Mouse (Mus musculus): ENCODE measurements around the gene Camk2d.

Camk2d gene

GRCm38 (mm10) chr3:126690627-126691505 is 94.8 kb downstream of the Camk2d start:
- DNase-seq (ENCODE audit: low spot score) = no peak

GRCm38 (mm10) chr3:126691565-126691964 is 95.5 kb downstream of the Camk2d start:
- DNase-seq (ENCODE audit: low spot score) = no peak

- DNase-seq (ENCODE audit: low spot score) = no peak
Measured at GRCm38 (mm10) chr3:126692797-126693196, 96.7 kb downstream of the Camk2d start.

DNA sequence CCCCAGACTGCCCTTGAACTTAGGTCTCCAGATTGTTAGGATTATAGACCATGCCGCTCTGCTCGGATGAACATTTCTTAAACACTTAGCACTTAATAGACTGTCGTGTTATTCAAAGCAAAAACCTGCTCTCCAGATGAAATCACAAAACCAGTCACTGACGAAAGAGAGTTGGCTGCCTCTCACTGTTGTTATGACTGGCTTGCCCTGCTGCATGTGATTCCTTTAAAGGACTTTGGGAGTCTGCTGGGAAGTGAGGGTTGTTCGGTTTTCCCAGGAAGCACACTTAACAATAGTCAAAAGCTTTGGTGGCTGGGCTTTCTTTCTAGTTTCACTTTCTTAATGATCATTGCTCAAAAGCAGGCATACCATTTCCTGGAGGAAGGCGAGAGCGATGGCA is 97.2 kb downstream of the Camk2d start:
- no peak for DNase-seq (ENCODE audit: low spot score)

- peak; percentile 42 for DNase-seq (ENCODE audit: low spot score)
Measured at GRCm38 (mm10) chr3:126695456-126696293, 99.6 kb downstream of the Camk2d start.

DNA sequence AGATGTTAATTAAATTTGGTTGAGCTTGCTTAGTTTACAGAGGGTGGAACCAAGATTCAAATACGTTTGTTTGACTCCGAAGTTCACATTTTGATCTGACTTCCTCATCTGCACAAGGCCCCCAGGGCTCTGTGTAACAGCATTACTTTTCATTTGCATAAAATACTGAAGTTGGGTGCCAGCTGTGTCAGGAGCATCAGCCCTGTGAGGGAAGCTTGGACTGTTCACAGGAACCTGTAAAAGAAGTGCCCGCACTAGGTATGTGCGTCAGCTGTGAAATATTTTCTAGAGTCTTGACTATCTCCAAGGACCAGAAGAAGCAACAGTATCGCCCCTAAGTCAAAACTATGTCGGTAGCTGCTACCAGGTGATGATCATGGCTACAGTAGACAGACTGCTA is 100.5 kb downstream of the Camk2d start:
- DNase-seq (ENCODE audit: low spot score) = no peak

DNA sequence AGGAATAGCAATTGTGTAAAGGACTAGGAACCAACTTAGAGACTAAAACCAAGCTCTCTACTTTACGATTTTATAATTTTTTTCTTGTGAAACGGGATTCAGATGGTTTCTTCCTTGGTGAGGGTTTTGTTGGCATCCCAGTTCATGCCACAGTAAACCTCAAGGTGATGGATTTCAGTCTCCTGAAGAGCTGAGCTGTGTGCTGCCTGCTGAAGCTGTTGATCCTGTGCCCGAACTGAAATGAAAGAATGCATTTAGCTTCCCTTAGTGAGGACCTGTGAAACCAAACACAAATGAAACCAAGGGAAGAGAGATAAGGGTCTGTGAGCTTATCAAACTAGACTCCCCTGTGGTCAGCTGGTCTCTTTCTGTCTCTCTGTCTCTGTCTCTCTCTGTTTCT is 103.6 kb downstream of the Camk2d start:
- no peak for DNase-seq (ENCODE audit: low spot score)

GRCm38 (mm10) chr3:126701067-126701466 is 105.0 kb downstream of the Camk2d start:
- no peak for DNase-seq (ENCODE audit: low spot score)

DNA sequence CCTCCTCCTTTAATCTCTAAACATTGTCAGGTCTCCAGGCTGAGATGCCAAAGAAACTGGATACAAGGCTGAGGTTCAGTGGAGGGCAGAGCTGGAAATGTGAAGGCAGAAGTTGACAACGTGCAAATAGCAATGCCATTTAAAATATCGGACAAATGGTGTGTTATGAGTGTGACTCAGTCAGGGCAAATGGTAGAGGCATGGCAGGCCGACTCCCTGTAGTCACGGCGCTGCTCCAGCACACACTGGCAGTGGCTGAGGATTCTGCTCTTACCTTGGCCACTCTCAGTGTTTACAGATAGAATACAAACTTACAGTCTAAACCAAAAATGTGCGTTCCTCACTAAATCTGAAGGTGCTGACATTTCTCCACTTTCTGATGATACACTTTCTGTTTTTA is 105.5 kb downstream of the Camk2d start:
- DNase-seq (ENCODE audit: low spot score) = no peak

- DNase-seq (ENCODE audit: low spot score) = no peak
Measured at GRCm38 (mm10) chr3:126705490-126705889, 109.4 kb downstream of the Camk2d start.

DNA sequence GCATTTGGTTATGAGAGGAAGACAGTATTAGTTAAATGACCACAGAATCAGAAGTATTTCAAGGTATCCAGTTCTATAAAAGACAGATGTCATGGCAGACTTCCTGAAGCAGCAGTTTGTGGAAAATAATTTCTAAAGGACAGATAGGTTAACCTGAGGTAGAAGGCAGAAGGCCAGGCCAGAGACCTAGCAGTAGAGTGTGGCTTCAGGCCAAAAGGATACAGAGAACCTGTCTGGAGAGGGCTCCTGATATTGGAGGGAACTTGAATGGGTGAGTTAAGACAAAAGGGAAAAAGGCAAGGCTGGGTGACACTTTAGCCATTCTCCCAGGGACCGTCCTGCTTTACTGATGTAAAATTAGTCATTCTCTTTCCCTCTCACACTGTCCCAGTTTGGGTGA is 118.2 kb downstream of the Camk2d start:
- no peak for DNase-seq (ENCODE audit: low spot score)

GRCm38 (mm10) chr3:126723021-126723449 is 126.9 kb downstream of the Camk2d start:
- DNase-seq (ENCODE audit: low spot score) = no peak

GRCm38 (mm10) chr3:126723458-126723857 is 127.4 kb downstream of the Camk2d start:
- DNase-seq (ENCODE audit: low spot score) = no peak

DNA sequence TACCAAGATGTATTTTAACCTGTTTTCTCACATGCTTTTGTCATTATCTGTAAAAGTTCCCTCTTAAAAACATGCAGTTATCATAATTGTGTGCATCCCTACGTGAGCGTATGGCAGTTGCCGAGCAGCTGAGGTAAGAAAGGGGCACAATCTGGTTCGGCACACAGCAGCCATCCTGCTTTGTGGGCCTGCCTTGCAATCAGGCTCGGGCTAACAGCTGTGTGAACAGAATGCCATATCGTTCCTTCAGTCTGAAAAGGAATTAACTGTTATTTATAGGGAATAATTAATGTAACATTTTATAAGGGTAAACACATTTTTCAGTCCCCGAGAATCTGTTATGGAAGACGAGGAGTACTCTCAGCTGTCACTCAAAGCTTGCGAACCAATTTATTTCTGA is 129.5 kb downstream of the Camk2d start:
- no peak for DNase-seq (ENCODE audit: low spot score)

GRCm38 (mm10) chr3:126727387-126727786 is 131.3 kb downstream of the Camk2d start:
- no peak for DNase-seq (ENCODE audit: low spot score)

DNA sequence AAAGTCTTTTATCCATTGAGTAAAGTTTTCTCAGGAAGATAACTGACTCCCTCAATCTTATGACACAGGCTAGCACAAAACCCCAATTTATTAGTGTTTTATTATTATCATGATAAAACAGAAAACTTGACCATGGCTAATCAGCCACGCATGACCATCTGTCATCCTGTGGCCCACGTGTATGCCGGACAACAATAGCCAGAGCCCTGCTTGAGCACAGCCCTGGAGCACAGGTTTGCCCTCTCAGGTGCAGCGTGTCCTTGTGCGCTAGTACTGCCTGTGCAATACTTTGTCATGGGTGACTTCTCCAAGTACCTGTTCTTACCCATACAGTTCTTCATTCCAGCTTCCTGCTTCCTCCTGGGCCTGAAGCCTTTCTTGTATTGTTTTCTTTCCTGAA is 134.3 kb downstream of the Camk2d start:
- DNase-seq (ENCODE audit: low spot score) = no peak

- no peak for DNase-seq (ENCODE audit: low spot score)
Measured at GRCm38 (mm10) chr3:126732323-126732722, 136.2 kb downstream of the Camk2d start.

GRCm38 (mm10) chr3:126734533-126734932 is 138.4 kb downstream of the Camk2d start:
- no peak for DNase-seq (ENCODE audit: low spot score)

- DNase-seq (ENCODE audit: low spot score) = no peak
Measured at GRCm38 (mm10) chr3:126735211-126735610, 139.1 kb downstream of the Camk2d start.

DNA sequence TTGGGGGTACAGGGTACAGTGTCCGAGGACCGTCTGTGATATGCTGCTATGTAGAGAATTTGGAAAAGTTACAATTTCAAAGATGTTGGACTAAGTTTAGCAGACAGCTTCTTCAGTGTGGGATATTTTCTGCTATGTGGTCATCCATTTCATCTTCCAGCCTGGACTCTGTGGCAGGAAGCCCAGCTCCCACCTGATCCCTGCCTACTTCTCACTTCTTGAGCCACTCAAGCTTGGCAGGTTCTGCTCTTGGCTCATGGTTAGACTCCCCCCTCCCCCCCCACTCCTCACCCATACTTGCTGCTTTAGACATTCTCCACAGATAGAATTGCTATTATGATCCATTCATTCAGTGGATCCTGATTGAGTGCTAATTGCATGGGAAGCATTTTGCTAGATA is 141.0 kb downstream of the Camk2d start:
- no peak for DNase-seq (ENCODE audit: low spot score)

DNA sequence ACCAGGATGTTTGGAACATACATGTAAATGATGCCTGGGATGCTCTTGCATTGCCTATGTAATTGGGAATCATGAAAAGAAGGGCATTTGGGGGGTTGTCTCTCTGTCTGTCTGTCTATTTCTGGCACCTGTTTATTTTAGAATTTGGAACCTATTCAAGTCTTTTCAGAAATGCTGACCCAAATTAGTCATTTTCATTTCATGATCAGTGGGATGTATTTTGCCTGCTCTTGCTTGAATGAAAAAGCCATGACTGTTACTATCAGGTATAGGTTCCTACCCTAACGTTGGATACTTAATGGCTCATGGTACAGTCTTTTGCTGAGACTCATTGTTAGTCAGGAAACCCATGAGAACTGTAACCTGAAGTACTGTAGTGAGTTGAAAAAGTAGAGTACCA is 144.0 kb downstream of the Camk2d start:
- no peak for DNase-seq (ENCODE audit: low spot score)

GRCm38 (mm10) chr3:126744432-126745133 is 148.5 kb downstream of the Camk2d start:
- no peak for DNase-seq (ENCODE audit: low spot score)

Data from testis, postnatal 10 days (tissue).